Mouse (Mus musculus) MEL (cell line): Measurements from ENCODE around the gene Oxsm.

ENCODE experiments used
- CTCF ChIP-seq, 3 experiments: IDR thresholded peaks in 2 of 3; conservative IDR thresholded peaks in 1 of 3; 2 replicates each; pipeline ENCODE4 v1.5.1; 2011 to 2012; ENCODE audit warnings: low read length in 3 of 3, low read depth in 2 of 3, mild to moderate bottlenecking in 2 of 3, improper control_type of control experiment in 1 of 3, inconsistent platforms in 1 of 3, mixed read lengths in 1 of 3, moderate library complexity in 1 of 3; ENCODE audit not compliant: control insufficient read depth in 1 of 3, insufficient read depth in 1 of 3, poor library complexity in 1 of 3, severe bottlenecking in 1 of 3
- ELF1 ChIP-seq: IDR thresholded peaks from 2 replicates; pipeline ENCODE4 v1.6.1; 2014; ENCODE audit warnings: low read depth, mild to moderate bottlenecking, inconsistent platforms, low read length, improper control_type of control experiment, moderate library complexity
- MAX ChIP-seq: IDR thresholded peaks from 2 replicates; pipeline ENCODE4 v1.6.1; 2011; ENCODE audit warnings: low read length, improper control_type of control experiment
- MEF2A ChIP-seq: IDR thresholded peaks from 2 replicates; pipeline ENCODE4 v1.6.1; 2014; ENCODE audit warnings: low read depth, mild to moderate bottlenecking, inconsistent platforms, low read length, improper control_type of control experiment; ENCODE audit not compliant: poor library complexity, insufficient replicate concordance, severe bottlenecking; ENCODE audit errors: extremely low read depth
- MYB ChIP-seq: IDR thresholded peaks from 2 replicates; pipeline ENCODE4 v1.6.1; 2011; ENCODE audit warnings: mild to moderate bottlenecking, low read depth, low read length, improper control_type of control experiment
- POLR2A ChIP-seq, 2 experiments: IDR thresholded peaks; 2 replicates each; pipeline ENCODE4 v1.6.1; 2011 to 2012; ENCODE audit warnings: low read length in 2 of 2, mild to moderate bottlenecking in 2 of 2, control low read depth in 1 of 2, improper control_type of control experiment in 1 of 2, low read depth in 1 of 2, moderate library complexity in 1 of 2; ENCODE audit not compliant: control insufficient read depth in 1 of 2, insufficient read depth in 1 of 2, poor library complexity in 1 of 2
- TBP ChIP-seq: IDR thresholded peaks from 2 replicates; pipeline ENCODE4 v1.8.0; 2011; ENCODE audit warnings: low read depth, low read length, improper control_type of control experiment
- USF1 ChIP-seq: IDR thresholded peaks from 2 replicates; pipeline ENCODE4 v1.6.1; 2014; ENCODE audit warnings: low read depth, mild to moderate bottlenecking, inconsistent platforms, low read length, improper control_type of control experiment, moderate library complexity
- ZMIZ1 ChIP-seq: IDR thresholded peaks from 2 replicates; pipeline ENCODE4 v1.6.1; 2012; ENCODE audit warnings: low read depth, mild to moderate bottlenecking, inconsistent platforms, low read length, improper control_type of control experiment, moderate library complexity

- peak; percentile 84 for TF ChIP-seq MAX
- peak in 2 of 3 experiments; percentile 0 to 24; a peak in 2 of 6 replicates for TF ChIP-seq CTCF (IDR thresholded peaks at IDR 0.05 in 2 of 3, conservative IDR thresholded peaks at IDR 0.05 in 1 of 3; ENCODE audit: control insufficient read depth in 1 of 3, insufficient read depth in 1 of 3, low read depth in 2 of 3, low read length in 3 of 3, poor library complexity in 1 of 3, severe bottlenecking in 1 of 3)
- TF ChIP-seq ELF1 = peak; percentile 92
- peak; percentile 78 to 91; a peak in 3 of 4 replicates for TF ChIP-seq POLR2A (IDR thresholded peaks at IDR 0.05; ENCODE audit: control insufficient read depth in 1 of 2, insufficient read depth in 1 of 2, low read depth in 1 of 2, low read length in 2 of 2, poor library complexity in 1 of 2)
- peak; percentile 54; the same call in 1 of the 2 replicates for TF ChIP-seq TBP
- peak; percentile 67 for TF ChIP-seq ZMIZ1
- TF ChIP-seq MEF2A = no peak
- no peak for TF ChIP-seq MYB
- peak; percentile 42; the same call in 1 of the 2 replicates for TF ChIP-seq USF1
Observed at GRCm38 (mm10) chr14:16242947-16243602, 6.5 kb downstream of the Oxsm start.
